Mouse (Mus musculus): ENCODE data around the gene Klf9. TPM values are rescaled to one million over a fixed set of nuclear protein-coding genes. Genes with fewer than 3 reads are reported as not detected.
A peak's percentile ranks its signal among the peaks of the same experiment; 100 is the strongest.

The Klf9 gene
- total RNA-seq, 2 experiments from 2014 or later: 205 to 209 TPM

DNA sequence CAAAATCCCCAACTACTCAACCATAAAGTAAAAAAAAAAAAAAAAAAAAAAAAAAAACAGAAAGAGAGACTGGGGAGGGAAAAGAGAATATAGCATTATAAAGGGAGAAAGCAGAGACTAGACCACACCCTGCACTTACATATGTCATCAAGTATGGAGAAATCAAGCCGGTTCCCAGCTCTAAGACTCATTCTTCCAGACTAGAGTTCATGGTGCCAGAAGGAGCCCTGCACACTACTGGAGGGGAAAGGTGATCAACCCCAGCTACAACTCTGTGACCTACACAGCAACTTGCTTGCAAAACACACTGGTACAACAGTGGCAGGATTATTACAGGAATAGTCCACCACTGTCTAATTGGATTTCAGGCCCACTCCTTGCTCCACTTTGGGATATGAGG lies 48.7 kb downstream of the Klf9 start:
- no peak for DNase-seq (ENCODE audit: low spot score in 2 of 2)
- intact Hi-C loops (cut with DNase I): no loop called here

DNA sequence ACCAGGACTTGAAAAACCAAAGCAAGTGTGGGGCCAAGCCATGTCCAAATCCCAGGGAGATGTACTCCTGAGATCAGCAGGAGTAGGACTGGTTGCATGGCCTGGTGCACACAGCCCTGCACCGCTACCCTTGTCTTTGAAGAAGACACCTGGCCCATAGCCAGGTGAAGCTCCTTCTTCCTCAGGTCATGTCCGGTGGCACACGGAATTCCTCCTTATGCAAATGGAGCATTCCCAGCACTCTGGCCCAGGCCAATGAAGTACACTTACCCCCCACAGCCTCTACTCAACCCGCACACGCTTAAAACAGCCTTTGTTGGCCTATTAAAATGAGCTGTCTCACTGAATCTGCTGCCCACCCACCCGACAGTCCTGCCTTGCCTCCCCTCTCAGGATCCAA lies 50.5 kb downstream of the Klf9 start:
- intact Hi-C loops (cut with DNase I): no loop called here
- DNase-seq (ENCODE audit: low spot score in 2 of 2): no peak

DNA sequence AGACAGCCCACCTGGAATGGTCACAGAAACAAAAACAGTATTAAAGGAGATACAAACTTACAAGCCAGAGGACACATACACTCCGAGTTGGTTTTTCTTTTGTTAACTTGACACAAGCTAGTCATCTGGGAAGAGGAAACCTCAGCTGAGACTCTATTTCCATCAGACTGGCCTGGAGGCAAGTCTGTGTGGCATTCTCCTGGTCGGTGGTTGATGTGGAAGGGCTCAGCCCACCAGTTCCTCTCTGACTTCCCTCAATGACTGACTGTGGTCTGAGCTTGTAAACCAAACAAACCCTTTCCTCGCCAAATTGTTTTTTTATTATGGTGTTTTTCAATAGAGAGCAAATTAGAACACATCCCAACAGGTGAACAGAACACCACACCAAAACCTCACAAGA lies 52.0 kb downstream of the Klf9 start:
- no peak for DNase-seq (ENCODE audit: low spot score in 2 of 2)
- intact Hi-C loops (cut with DNase I): no loop called here

DNA sequence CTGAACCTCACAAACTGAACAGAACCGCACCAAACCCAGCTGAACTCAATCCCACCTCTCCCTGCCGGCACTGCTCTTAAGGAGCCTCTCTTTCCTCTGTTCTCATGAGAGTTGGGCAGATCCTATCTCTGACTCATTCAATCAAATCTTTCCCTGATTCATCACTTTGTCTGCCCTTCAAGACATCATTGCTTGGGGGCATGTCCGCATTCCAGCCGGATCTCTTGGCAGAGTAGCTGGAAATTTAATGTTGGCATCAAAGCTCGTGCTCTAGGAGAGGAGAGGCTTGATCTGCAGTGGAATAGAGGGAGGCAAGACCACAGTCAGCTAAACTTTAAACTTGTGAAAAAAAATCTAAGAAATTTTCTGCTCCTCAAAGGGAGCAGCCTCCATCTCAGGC lies 61.1 kb downstream of the Klf9 start:
- intact Hi-C loops (cut with DNase I): no loop called here
- DNase-seq (ENCODE audit: low spot score in 2 of 2): no peak

DNA sequence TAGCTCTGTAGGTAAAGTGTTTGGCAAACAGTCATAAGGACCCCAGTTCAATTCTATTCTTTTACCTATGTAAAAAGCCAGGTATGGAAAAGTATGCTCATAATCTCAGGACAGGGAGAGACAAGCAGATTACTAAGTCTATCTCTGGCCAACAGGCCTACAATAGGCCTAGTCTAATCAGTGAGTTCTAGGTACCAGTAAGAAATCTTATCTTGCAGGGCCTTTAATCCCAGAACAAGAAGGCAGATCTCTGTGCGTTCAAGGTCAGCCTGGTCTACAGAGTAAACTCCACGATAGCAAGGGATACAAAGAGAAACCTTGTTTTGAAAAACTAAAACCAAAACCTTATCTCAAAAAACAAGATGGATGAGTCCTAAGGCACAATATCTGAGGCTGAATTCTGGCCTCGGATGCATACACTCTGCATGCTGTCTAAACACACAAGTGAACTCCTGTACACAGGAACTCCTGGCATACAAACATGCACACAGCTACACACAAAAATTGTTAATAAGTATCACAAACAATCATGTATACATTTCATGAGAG lies 62.6 kb downstream of the Klf9 start:
- intact Hi-C loops (cut with DNase I): no loop called here
- no peak for DNase-seq (ENCODE audit: low spot score in 2 of 2)

DNA sequence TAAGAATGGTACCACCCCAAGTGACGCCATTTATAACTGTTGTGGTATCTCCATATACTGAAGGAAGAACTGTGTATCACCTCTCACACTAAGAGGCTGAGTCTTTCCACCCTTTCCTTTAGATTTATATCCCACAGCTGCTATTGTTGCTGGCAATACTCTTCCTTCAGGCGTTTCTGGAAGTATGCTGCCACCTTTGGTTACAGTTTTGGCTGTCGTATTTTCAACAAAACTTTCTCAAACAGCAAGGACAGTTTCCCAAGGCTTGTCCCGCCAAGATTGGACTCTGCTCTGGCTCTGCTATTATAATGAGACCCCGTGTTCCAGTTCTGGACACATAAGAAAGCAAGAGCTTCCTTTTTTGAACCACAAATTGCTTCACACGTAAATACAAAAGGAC lies 70.3 kb downstream of the Klf9 start:
- no peak for DNase-seq (ENCODE audit: low spot score in 2 of 2)
- intact Hi-C loops (cut with DNase I): loop anchor here (5.0 kb wide), 1 partner anchor 279 kb away; no protein-coding TSS in a partner anchor

DNA sequence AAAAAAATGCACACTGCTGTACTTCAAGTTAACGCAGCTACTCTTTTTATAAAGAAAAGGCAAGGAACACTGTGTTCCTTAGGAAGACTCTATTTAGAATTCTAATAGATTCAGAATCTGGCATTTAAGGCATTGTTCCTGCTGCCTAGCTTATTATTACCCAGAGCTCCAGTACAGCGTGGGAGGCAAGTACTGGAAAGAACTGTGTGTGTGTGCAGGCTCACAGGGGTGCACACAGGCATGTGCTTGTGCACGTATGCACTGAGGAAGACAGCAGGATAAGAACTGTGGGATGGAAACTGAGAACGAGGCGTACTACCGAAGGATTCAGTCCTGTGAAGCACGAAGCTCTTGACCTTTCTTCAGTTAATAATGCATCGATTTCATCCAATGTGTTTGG lies 73.3 kb downstream of the Klf9 start:
- intact Hi-C loops (cut with DNase I): loop anchor here (2.0 to 5.0 kb wide), 3 partner anchors 72 to 300 kb away; no protein-coding TSS in a partner anchor

More for the DNA sequence above, 73.3 kb downstream of the Klf9 start:
- DNase-seq (ENCODE audit: low spot score in 2 of 2): peak; percentile 62 to 70

Small RNAs within 50 kb of the gene (microRNA-seq; reads per million reads assigned to microRNA genes)
- not detected for gene Mir1192

Other genes starting within 250 kb of the Klf9 start
- 10 to 100 TPM; 23.0 to 45.1 TPM for gene Smc5, start 132.7 kb downstream of the Klf9 start, total RNA-seq (2021)

Data from left cerebral cortex, postnatal 36 days (tissue).